22 mouse cellular contexts compared by ENCODE assay signal in genomic region chr8:109904928-109905668, GRCm38 (mm10). TPM values are rescaled to one million over a fixed set of nuclear protein-coding genes. Genes with fewer than 3 reads are reported as not detected.
"Had no signal": no experiment of that assay in that cellular context is flagged by ENCODE, and none has a peak within 500 bp of the region (broad histone marks: within the 10 kb centered on the region; RNA-seq: fewer than 3 reads in every experiment).

No protein-coding gene starts in this region.

- H3K27ac ChIP-seq: layer of hippocampus, adult 2 months; left cerebral cortex, adult 2 months; liver, embryonic 13.5 days; midbrain, embryonic 12.5 days; midbrain, embryonic 15.5 days; neural tube, embryonic 13.5 days; stomach, embryonic 15.5 days had no signal

- H3K9ac ChIP-seq: liver, embryonic 13.5 days; midbrain, embryonic 12.5 days; midbrain, embryonic 15.5 days; neural tube, embryonic 13.5 days; stomach, embryonic 15.5 days had no signal

- H3K4me1 ChIP-seq: liver, embryonic 13.5 days; midbrain, embryonic 12.5 days; midbrain, embryonic 15.5 days; neural tube, embryonic 13.5 days; stomach, embryonic 15.5 days had no signal

- H3K27me3 ChIP-seq: liver, embryonic 13.5 days; midbrain, embryonic 12.5 days; midbrain, embryonic 15.5 days; neural tube, embryonic 13.5 days; stomach, embryonic 15.5 days had no signal

- H3K4me3 ChIP-seq: layer of hippocampus, adult 2 months; left cerebral cortex, adult 2 months; liver, embryonic 13.5 days; midbrain, embryonic 12.5 days; midbrain, embryonic 15.5 days; neural tube, embryonic 13.5 days; stomach, embryonic 15.5 days had no signal

- ATAC-seq: midbrain, embryonic 15.5 days had no signal

- DNase-seq: kidney, adult 11 months; kidney, adult 9 months; kidney, postnatal 14 days; kidney, postnatal 4 days; layer of hippocampus, adult 9-11 months; liver, embryonic 13.5 days; lung, adult 2 months; lung, postnatal 14 days; lung, postnatal 4 days; right cerebral cortex, adult 18-20 months; right cerebral cortex, postnatal 14 days; right cerebral cortex, postnatal 4 days; spleen, adult 18-20 months; thymus, postnatal 4 days had no signal

- H3K4me2 ChIP-seq: liver, embryonic 13.5 days; midbrain, embryonic 12.5 days; midbrain, embryonic 15.5 days; neural tube, embryonic 13.5 days; stomach, embryonic 15.5 days had no signal

- H3K9me3 ChIP-seq: liver, embryonic 13.5 days; midbrain, embryonic 12.5 days; midbrain, embryonic 15.5 days; neural tube, embryonic 13.5 days; stomach, embryonic 15.5 days had no signal

RNA-seq across cellular contexts. Expression of gene Marveld3, which starts 56.9 kb away (rescaled TPM):
- total RNA-seq: layer of hippocampus, postnatal 25 days; megakaryocyte, adult 5-6 weeks had no signal
- polyA plus RNA-seq: liver, embryonic 13.5 days had no signal
